Mouse (Mus musculus) CD4-positive helper T cell, adult 2 months (primary cell): ENCODE measurements at regions not wholly inside any gene's neighbourhood (a gene's known extent, or its start where the extent isn't known, plus 50 kb on each side); places are given as distances from the start of the nearest gene placed in this dataset.
A peak's percentile ranks its signal among the peaks of the same experiment; 100 is the strongest.

Experiments used
- DNase-seq: peaks from one replicate; pipeline ENCODE4 v3.0.0-alpha.2; 2012; ENCODE audit warnings: low read depth, missing footprints, low spot score

DNA sequence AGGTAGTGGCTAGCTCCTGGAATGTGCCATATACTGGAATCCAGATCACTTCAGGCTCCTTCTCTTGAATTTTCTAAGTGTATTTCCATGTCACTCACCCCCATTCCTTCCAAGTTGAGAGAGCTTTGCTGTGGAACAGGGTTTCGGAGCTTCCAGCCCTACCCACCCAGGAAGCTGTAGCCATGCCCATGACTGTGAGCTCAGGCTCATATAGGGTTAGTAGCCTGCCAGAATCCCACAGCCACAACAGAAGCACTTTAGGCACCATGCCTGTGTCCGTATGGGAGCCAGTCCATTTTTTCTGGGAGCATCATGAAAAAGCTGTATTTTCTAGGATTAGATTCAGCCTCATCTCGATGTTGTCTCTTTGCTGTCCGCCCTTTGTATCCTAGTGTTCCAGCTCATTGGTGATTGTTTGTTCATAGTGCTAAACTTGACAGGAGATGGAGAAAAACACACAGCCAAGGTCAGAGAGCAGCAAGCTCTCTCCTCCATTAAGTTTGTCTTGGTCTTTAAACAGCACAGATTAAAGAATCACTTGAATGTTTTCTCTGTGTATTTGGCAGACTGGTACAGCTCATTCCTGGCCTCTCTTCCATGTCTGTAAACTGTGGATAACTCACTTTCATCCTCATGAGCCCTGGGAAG is 526.2 kb upstream of the 4930452B06Rik start:
- no peak for DNase-seq

DNA sequence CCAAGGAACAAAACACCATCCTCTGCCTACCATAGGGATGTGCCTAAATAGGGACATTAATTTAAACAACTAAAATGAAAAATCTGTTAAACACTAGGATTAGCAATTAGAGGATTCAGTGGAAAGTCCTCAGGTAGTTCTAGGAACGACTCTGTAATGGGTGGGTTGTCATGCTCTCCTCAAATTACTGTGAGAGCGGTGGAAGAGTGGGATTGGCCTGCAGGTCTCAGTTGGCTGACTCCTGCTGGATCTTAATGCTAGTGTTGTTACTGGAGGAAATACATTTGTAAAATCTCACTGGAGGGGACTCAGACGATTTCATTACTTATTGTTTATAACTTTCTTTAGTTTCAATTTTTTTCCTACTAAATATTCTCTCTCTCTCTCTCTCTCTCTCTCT is 525.6 kb upstream of the 4930452B06Rik start:
- no peak for DNase-seq

DNA sequence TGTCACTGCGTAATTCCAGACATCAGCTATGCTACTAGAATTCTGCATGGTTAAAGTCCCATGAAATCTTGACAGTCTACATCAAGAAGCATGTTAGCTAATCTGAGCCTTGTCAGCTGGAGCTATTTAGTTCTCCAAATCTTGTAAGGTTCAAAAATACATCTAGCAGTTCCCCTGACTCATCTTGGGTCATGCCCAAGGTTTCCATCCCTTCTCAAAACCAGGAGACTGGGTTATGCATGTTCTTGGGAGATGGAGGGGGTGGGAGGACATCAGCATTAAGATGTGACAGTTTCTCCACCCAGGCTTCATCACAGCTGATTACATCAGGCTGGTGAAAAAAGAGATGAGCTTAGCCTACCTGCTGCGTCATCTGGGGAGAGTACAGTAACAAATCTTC is 495.3 kb upstream of the 4930452B06Rik start:
- no peak for DNase-seq

DNA sequence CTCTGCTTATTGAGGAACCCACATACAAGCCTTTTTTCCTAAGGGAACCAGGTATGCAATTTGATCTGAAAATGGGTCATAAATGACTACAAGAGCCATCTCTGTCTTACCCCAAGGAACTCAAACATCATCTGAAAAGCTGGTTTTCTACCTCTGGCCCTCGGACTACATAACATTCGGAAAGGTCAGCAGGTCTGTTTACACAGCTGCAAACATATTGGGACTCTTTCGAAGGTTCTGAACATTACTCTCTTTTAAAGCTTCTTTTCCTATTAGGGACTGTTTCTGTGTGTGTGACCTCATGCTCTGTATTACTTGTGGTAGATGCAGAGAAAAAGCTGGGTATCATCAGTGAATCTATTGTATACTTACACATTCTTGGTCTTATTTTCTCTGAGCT is 491.9 kb upstream of the 4930452B06Rik start:
- DNase-seq: no peak

DNA sequence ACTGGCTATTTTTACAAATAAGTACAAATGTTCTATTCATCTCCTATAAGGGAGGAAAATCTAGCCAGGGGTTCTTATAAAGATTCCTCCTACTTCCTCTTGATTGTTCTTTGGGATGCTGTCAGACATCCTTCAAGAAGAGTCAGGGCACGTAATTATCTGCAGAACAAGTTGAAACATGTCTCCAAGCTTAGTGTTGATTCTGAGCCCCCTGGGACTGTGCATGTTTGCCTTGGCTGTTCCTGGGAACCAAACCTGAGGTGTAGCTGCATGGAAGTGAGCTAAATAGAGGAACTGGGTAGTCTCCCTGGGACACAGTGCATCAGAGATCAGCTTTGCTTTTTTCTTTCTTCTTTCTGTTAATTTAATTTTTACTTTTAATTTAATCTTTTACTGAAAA is 484.8 kb upstream of the 4930452B06Rik start:
- DNase-seq: no peak

DNA sequence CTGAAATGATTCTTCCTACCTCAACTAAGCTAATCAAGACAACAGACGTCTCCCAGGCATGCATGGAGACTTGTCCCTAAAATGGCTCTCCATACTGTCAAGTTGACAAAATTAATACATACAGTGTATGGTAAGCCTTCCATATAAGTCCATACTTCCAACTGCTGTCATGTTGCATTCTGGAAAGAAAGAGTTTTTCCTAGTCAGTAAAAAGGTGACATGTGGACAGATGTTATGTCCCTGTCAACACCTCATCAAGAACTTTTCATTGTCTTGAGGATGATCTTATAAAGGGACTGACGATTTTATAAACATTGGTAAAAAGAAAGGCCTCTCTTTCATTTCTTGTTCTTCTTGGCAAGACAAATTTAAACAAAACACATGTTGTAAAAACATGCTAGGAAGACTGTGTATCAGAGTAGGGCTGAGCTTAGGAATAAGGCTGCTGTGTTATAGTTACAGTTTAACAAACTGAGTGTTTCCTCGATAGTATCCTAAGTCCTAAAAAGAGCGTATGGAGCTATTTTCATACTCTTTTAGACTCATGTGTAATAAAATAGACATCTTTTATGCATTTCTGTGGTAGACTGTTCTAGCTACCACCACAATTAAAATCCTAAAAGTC is 480.7 kb upstream of the 4930452B06Rik start:
- DNase-seq: no peak

DNA sequence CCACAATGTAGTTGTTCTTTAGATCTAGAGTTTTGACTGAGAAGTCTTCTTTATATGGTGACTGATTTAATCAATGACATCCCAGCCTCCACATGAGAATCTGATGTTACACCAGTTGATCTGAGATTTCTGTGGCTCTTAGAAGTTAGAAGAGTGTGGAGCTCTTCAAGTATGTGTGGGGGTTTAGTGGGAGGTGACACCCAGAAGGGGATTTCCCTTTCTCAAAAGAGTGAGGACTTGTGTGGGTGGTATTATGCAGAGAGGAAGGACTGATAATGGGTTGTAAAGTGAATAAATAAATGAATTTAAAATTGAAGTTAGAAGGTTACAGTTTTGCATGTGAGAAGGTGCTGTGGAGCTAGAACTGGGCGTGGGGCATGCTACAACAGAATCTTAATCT is 439.7 kb upstream of the 4930452B06Rik start:
- peak; percentile 27 for DNase-seq

DNA sequence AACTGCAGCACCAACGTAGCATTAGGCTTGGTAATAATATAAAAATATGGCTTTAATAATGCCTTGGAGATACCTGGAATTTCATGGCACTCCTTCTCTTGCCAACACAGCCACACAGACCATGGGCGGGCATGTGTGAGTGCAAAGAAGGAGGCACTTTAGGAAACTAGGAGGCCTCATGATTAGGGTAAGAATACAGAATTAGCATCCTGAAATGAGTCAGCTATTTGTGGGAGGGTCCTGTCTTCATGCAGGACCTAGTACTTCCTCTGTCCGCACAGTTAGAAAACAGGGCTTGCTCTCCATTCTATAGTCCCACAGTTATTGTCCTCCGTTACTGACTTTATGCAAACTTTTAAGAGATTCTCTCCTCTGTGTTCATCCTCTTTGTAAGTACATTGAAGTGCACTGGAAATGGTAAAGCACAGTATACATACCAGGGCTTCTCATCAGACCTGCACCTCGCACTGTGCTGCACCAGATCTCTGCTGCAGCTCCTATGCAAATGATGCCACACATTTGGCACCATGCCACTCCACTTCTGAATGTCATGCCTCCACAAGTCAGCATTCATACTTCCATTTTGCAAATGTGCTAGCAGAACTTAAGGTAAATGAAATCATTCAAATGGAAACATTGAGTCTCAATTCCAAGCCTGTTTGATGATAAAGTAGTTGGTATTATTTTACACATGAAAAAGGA is 423.7 kb upstream of the 4930452B06Rik start:
- DNase-seq: peak; percentile 43

DNA sequence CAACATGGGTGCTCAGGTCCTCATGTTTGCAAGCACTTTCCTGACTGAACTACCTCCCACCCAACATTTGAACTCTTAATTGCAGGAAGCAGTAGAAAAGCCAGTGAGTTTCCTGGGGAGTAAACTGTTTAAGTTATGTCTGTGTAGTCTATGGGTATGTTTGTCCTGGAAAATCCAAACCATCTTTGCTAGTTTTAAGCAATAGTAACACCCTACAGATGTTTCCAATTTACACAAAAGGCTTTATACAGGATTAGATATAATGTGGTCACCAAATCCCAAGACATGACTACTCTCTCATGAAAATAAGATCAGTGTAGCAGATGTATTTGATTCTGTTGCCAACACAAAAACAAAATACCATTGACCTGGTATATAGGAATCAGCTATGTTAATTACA is 421.1 kb upstream of the 4930452B06Rik start:
- no peak for DNase-seq

DNA sequence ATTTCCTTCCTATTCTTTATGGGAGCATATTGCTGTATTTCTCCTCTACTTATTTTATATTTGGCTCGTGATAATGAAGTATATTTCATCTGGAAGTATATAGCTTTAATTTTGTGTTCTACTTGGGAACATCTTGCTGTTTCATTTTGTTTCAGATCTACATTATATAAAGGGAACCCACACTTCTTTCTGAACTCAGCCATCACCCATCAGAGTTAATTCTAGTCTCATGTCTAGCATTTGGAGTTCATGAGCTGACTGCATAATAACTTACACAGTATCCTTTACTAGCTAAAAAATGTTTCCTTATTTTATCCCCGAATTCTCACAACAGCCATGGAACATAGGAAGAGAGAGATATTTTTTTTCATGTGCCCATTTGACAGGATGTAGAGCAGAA is 413.6 kb upstream of the 4930452B06Rik start:
- DNase-seq: no peak

DNA sequence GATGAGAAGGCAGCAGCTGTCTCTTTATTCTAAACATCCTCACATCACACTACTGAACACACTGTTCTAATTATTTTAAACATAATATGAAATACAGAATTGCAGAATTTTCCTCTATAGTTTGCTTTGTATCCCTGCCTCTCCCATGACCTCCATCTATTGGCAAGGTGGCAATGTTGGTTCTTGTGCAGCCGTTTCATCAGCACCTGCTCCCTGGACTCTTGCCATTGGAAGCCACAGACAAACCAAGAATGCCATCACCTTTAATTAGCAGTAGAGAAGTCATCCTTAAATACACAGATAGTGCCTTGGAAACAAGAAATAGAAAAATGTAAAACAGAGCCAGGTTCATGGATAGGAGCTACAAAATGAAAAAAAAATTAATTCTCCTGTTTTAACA is 413.0 kb upstream of the 4930452B06Rik start:
- DNase-seq: no peak

DNA sequence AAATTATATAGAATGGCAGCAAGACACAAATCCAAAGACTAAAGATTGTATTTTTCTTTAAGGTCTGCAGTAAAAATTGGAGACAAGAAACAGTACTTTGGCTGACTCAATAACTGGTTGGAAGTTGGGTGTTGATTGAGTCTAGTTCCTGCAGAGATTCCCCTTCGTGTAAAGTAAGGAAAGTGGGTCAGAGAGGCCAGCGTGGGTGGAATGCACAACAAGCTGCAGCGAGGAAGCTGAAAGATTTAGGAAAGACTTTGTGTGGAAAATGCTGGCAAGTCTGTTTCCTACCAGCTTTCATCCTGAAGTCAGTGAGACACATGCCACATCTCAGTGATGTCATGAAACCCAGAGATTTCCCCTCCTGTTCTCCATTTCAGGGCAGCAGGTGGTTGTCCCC is 405.1 kb upstream of the 4930452B06Rik start:
- no peak for DNase-seq

DNA sequence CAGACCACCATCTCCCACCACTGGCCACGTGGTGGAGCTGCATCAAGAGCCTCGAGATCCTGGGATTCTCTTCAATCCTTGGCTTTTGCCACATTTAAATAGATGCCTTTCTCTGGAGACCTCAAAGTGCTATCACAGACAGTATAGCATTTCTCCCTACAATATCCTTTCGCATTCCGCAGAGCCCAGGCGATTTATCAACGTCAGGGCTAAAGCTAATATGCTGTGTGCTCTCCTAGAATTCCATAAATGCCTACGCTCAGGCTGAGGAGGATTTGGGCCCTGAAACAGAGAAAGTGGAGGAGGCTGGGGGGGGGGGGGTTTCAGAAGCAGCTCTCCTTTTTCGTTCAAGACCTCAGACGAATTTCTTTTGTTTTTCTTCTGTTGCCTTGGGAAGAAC is 394.0 kb upstream of the 4930452B06Rik start:
- DNase-seq: no peak

DNA sequence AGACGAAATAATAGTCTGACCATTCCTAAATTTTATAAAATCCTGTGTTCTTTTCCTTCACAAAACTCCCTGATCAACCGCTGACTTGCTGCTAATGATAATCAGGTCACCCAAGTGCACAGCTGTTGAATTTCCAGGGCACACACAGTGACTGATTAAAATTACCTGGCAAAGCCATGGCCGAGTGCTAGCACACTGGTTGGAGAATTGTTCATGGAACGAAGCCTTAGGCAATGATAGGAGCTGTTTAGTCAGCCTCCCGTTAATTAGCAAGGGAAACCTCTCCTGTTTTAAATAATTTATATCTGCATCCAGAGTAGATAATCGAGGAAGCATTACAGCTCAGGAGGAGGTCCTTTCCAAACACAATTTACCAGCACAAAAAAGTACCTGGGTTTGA is 362.8 kb upstream of the 4930452B06Rik start:
- DNase-seq: no peak

DNA sequence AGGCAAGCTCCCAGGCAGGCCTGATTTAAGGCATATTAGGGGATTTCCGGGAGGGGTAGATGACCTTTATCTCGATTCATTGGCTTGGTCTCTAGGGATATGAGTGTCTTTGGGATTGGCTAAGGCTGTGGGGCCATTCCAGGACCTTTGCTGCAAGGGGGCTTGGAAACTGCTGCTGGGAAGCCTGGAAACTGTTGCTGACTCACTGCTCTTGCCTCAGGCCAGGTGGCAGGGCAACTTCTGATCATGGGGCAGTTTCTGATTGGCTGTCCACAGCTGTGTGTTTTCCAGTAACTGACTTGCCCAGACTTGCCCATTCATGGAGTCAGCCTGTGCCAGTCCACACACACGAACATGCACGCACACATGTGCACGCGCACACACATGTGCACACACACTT is 349.8 kb upstream of the 4930452B06Rik start:
- DNase-seq: no peak

DNA sequence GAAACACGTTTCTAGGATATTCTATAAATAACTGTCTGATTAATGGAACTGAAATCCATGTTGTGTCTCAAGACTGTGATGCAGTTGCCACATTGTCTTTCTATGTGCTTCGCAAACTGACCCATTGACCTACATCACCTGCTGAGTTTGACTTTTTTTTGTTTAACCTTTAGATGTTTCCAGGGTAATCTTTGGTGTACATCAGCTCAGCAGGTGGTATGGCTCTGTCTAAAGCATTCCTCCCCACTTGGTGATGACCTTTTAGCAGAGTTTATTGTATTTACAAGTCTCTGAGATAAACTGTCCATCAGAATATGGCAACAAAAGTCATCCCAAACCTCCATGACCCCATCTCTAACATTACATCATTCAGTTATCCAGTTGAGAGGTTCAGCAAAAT is 337.0 kb upstream of the 4930452B06Rik start:
- no peak for DNase-seq

DNA sequence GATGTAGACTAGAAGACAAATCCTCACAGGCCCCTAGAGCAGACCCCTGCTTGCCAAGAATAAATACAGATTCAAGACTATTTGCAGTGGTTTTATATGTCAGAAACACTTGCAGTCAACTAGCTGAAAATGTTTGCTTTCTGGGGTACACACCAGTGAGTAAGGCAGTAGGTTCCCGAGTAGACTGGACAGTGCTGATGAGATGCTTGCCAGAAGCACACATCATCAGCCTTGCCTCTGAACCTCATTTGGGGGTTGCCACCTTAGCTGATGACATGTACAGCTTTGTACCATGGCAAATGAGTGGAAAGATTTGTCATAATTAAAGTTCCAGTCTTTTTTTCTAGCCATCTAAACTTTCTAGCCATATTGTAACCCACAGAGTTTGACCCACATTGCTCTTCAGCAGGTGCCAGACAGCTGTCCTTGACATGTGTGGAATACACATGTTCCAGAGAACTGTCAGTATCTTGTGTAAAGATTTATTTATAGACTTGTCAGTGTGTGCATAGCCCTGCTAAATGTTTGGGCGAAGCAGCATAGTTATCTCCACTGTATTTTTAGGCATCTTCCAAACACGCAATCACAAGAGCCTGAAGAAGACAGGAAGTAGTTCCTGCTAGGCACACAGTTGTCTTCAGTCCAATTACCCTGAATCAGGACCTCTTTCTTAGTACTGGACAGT is 334.5 kb upstream of the 4930452B06Rik start:
- DNase-seq: no peak

DNA sequence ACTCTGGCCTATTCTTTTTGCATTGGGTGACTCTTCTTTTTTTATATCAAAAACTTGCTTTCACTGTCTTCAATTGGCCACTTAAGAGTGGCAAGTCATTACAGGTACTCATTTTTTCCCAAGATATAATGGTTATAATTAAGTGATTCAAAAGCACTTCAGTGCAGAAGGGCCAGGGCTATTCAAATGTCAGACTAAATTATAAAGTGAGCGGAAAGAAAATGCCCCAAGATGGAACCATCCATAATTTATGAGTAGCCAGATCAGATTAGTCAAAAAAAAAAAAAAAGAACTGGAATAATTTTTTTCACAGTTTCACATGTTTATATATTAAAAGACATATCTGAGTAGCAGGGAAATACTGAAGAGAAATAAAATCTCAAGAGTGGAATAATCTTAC is 333.8 kb upstream of the 4930452B06Rik start:
- no peak for DNase-seq

DNA sequence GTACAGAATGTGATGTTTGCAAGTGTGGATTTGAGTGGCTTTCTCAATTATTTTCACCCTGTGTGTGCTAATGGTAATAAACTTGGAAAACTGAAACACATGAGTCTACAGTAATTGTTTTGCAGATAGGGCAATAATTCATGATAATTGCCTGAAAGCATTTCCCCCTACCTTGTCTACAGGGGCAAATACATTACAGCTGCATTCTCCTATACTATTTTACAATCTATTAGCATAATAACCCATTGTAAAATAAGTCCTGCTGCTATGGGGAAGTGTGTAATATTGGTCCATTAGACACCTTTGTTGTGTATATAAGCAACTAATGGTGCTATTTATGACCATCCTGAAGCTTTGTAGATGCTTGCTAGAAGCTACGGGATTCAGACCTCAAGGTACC is 327.4 kb upstream of the 4930452B06Rik start:
- no peak for DNase-seq

DNA sequence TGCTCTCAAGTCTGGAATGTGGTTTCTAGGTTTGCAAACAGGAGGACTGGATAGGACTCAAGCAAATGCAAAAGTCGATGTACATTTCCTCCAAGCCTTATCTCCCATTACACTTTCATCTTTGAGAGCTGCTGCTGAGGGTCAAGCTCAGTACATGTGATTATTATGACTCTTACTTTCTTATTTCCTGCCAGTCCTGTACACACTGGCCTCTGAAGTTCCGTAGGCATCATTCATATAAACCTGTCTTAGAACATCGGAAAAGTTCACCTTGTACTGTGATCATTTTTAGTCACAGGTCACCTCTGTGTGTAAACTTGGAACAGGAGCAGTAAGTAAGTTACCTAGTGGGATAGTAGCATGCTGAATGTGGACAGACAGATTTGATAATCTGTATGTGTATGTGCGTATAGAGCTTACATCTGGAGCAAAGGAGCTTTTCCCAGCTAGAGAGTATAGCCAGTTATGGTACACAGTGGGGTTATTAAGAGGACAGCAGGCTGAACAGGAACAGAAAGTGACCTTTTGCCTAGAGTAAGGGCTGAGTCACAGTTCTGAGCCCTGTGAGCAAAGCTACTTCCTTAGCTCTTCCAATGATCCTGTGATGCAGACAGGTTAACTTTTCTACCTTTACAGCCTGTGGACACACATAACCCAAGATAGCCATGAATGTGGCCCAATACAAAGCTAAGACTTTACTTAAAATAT is 319.2 kb upstream of the 4930452B06Rik start:
- DNase-seq: no peak

DNA sequence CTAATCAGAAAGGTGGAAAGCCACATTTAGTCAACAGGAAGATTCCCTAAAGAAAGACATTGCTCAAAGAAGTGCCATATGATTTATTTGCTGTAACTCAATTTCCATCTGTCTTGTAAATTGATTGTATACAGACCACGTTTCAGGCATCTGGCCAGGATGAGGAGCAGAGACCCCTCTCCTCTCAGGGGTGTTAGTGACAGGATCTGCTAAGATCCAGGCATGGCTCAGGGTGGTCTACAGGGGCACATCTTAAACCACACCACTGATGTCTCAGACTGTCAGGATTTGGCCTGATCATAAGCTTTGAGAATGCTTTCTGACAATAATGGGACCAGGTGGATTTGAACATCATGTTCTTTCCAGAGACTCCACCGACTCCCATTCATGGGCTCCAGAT is 295.5 kb upstream of the 4930452B06Rik start:
- no peak for DNase-seq

DNA sequence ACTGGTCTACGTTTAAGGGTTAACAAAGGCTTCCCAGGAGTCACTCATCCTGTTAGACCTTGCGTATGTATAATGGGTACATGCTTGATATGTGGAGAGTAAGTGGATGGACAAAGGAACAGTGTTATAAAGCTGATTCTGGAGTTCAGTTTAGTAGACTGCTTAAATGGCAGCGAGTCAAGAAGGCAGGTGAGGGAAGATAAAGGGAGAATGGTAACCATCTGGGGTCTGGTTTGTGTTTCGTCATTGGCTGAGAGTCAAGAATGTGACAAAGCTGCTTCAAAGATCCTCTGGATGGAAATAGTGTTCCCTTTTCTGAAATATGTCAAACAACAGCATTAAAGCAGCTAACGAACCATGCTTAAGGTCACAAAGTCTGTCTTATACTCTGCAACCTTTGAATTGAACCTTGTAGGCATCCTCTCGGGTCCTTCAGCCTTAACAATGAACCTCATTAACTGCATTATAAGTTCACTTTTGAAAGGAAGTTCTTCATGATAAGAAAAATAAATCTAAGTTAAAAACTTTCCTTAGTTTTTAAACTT is 286.9 kb upstream of the 4930452B06Rik start:
- no peak for DNase-seq
